Mouse (Mus musculus): ENCODE data around the gene Ptpa. TPM values are rescaled to one million over a fixed set of nuclear protein-coding genes. Genes with fewer than 3 reads are reported as not detected.

Gene Ptpa
- total and polyA plus RNA-seq, 3 experiments: 111 to 194 (median 122) TPM

DNA sequence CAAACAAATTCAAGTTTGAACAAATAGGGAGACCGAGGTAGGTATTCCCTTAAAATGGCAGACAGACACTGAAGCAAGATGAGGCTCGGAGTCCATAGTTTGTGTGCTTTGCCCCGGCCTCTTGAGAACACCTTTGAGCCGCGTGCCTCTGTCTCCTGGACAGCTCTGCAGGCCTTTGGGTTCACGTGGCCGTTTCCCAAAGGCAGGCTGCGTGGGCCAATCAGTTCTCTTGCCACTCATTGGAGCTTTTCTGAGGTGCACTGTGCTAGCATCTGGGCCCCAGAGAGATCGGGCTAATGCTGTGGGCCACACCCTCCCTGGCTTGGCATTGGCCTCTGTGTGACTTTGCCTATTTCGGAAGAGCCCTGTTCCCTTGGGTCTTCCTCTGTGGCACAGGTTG is 39.9 kb upstream of the Ptpa start:
- peaks cover 44 to 86% of the 10 kb centered on the region in 2 experiments for H3K36me3 ChIP-seq (replicated peaks in 1 of 2; ENCODE audit: control insufficient read depth in 1 of 2, insufficient read depth in 1 of 2, low read length in 1 of 2)
- no peaks in the 10 kb centered on the region for H3K9me3 ChIP-seq (replicated peaks; ENCODE audit: low read length)
- H3K27me3 ChIP-seq (replicated peaks): no peaks in the 10 kb centered on the region
- TF ChIP-seq TCF12 (IDR thresholded peaks at IDR 0.05; ENCODE audit: low read depth, low read length) (no peak), ZNF384 (IDR thresholded peaks at IDR 0.05; ENCODE audit: low read depth, low read length) (no peak), POLR2AphosphoS2 (IDR thresholded peaks at IDR 0.05; ENCODE audit: low read depth, low read length) (no peak)
- no peak overlapping the region for H3K4me3 ChIP-seq (replicated peaks in 1 of 3; ENCODE audit: low read depth in 2 of 3, low read length in 2 of 3, poor library complexity in 1 of 3)
- H3K27ac ChIP-seq (ENCODE audit: insufficient read depth, low read depth): no peak overlapping the region
- dilution Hi-C loops (cut with MboI; ENCODE audit: extremely low pct_ligation_motif_present, extremely low pct_unique_long_range_greater_than_20kb, low sequenced_read_pairs) (no loop called here), in situ Hi-C loops (cut with MboI; ENCODE audit: low pct_ligation_motif_present, low pct_unique_long_range_greater_than_20kb, low sequenced_read_pairs) (no loop called here)
- no peak overlapping the region for H3K4me2 ChIP-seq (ENCODE audit: insufficient read depth, low read depth, poor library complexity, severe bottlenecking)
- H3K4me1 ChIP-seq (ENCODE audit: control insufficient read depth in 1 of 2, insufficient read depth in 2 of 2): no peaks in the 10 kb centered on the region
- no peak for DNase-seq (ENCODE audit: extremely low read depth)
- H3K9ac ChIP-seq (ENCODE audit: insufficient read depth, low read depth): no peak overlapping the region
- H3K79me2 ChIP-seq (replicated peaks; ENCODE audit: control insufficient read depth, extremely low read depth, insufficient read depth, poor library complexity, severe bottlenecking): no peaks in the 10 kb centered on the region

DNA sequence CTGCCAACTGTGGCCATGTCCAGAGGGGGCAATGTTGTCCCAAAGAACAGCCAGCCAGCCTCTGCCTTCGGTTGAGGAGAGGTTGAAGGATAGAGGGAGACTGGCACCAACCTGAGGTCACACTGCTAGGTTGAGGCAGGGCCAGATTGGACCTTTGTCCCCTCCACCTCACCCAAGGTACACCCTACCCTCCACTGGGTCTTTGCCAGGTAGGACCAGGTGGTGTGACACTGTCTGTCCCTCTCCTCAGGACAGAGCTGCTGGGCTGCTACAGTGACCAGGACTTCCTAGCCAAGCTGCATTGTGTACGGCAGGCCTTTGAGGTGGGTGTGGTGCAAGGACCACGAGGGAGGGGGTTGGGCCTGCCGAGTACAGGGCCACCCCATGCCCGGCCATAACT is 38.1 kb upstream of the Ptpa start:
- TF ChIP-seq MYC (IDR thresholded peaks at IDR 0.05; ENCODE audit: low read depth, low read length): no peak
- no peak for TF ChIP-seq TBP (conservative IDR thresholded peaks at IDR 0.05; ENCODE audit: low read depth, low read length)
- TF ChIP-seq USF2 (conservative IDR thresholded peaks at IDR 0.05; ENCODE audit: low read depth, low read length): no peak
- no peak for TF ChIP-seq MAX (IDR thresholded peaks at IDR 0.05; ENCODE audit: low read length)
- no peak for TF ChIP-seq POLR2AphosphoS2 (IDR thresholded peaks at IDR 0.05; ENCODE audit: low read depth, low read length)
- TF ChIP-seq IRF4 (IDR thresholded peaks at IDR 0.05; ENCODE audit: low read depth, low read length): no peak
- no peak for TF ChIP-seq CHD2 (IDR thresholded peaks at IDR 0.05; ENCODE audit: low read length)
- TF ChIP-seq ELF1 (IDR thresholded peaks at IDR 0.05; ENCODE audit: low read depth, low read length): no peak
- no peak for TF ChIP-seq POLR2A (IDR thresholded peaks at IDR 0.05; ENCODE audit: low read depth, low read length)
- no peak for TF ChIP-seq SMC3 (IDR thresholded peaks at IDR 0.05; ENCODE audit: low read depth, low read length)
- no peak for TF ChIP-seq USF1 (IDR thresholded peaks at IDR 0.05; ENCODE audit: low read depth, low read length)
- dilution Hi-C loops (cut with MboI; ENCODE audit: extremely low pct_ligation_motif_present, extremely low pct_unique_long_range_greater_than_20kb, low sequenced_read_pairs) (no loop called here), in situ Hi-C loops (cut with MboI; ENCODE audit: low pct_ligation_motif_present, low pct_unique_long_range_greater_than_20kb, low sequenced_read_pairs) (no loop called here)
- no peak for DNase-seq (ENCODE audit: extremely low read depth)
- H3K27me3 ChIP-seq (replicated peaks): no peaks in the 10 kb centered on the region
- H3K4me3 ChIP-seq (replicated peaks in 1 of 3; ENCODE audit: low read depth in 2 of 3, low read length in 2 of 3, poor library complexity in 1 of 3): no peak overlapping the region
- peaks cover 52 to 90% of the 10 kb centered on the region in 2 experiments for H3K36me3 ChIP-seq (replicated peaks in 1 of 2; ENCODE audit: control insufficient read depth in 1 of 2, insufficient read depth in 1 of 2, low read length in 1 of 2)
- no peaks in the 10 kb centered on the region for H3K4me1 ChIP-seq (ENCODE audit: control insufficient read depth in 1 of 2, insufficient read depth in 2 of 2)
- no peak overlapping the region for H3K27ac ChIP-seq (ENCODE audit: insufficient read depth, low read depth)
- no peaks in the 10 kb centered on the region for H3K9me3 ChIP-seq (replicated peaks; ENCODE audit: low read length)
- H3K9ac ChIP-seq (ENCODE audit: insufficient read depth, low read depth): no peak overlapping the region
- H3K79me2 ChIP-seq (replicated peaks; ENCODE audit: control insufficient read depth, extremely low read depth, insufficient read depth, poor library complexity, severe bottlenecking): no peaks in the 10 kb centered on the region
- no peak overlapping the region for H3K4me2 ChIP-seq (ENCODE audit: insufficient read depth, low read depth, poor library complexity, severe bottlenecking)

DNA sequence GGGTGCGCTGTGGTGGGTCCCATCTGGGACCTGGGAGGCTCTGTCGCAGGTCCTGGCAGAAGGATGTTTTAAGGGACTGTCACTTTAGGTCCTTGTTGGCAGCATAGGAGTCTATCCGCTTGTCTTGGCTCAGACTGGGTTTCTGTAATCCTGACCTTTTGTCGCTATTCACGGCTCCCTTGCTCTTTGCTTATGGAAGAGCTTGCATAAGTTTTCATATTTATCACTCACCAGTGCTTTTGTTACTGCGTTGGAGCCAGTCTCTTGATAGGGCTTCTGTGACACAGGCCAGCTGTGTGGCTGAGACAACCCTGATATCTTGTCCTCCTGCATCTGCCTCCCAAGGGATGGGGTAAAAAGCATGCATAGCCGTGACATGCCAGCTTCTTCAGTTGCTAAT is 36.5 kb upstream of the Ptpa start:
- Histone ChIP-seq H3K9ac (ENCODE audit: insufficient read depth, low read depth) (no peak overlapping the region), H3K27ac (ENCODE audit: insufficient read depth, low read depth) (no peak overlapping the region), H3K4me2 (ENCODE audit: insufficient read depth, low read depth, poor library complexity, severe bottlenecking) (no peak overlapping the region), H3K36me3 (replicated peaks in 1 of 2; ENCODE audit: control insufficient read depth in 1 of 2, insufficient read depth in 1 of 2, low read length in 1 of 2) (peaks cover 55 to 92% of the 10 kb centered on the region in 2 experiments), H3K4me1 (ENCODE audit: control insufficient read depth in 1 of 2, insufficient read depth in 2 of 2) (no peaks in the 10 kb centered on the region), H3K27me3 (replicated peaks) (no peaks in the 10 kb centered on the region), H3K9me3 (replicated peaks; ENCODE audit: low read length) (no peaks in the 10 kb centered on the region), H3K79me2 (replicated peaks; ENCODE audit: control insufficient read depth, extremely low read depth, insufficient read depth, poor library complexity, severe bottlenecking) (no peaks in the 10 kb centered on the region), H3K4me3 (replicated peaks in 1 of 3; ENCODE audit: low read depth in 2 of 3, low read length in 2 of 3, poor library complexity in 1 of 3) (no peak overlapping the region)
- dilution Hi-C loops (cut with MboI; ENCODE audit: extremely low pct_ligation_motif_present, extremely low pct_unique_long_range_greater_than_20kb, low sequenced_read_pairs): no loop called here
- in situ Hi-C loops (cut with MboI; ENCODE audit: low pct_ligation_motif_present, low pct_unique_long_range_greater_than_20kb, low sequenced_read_pairs): no loop called here
- DNase-seq (ENCODE audit: extremely low read depth): no peak
- TF ChIP-seq ETS1 (conservative IDR thresholded peaks at IDR 0.05; ENCODE audit: low read depth, low read length) (no peak), SIN3A (IDR thresholded peaks at IDR 0.05; ENCODE audit: low read length) (no peak), E2F4 (IDR thresholded peaks at IDR 0.05; ENCODE audit: insufficient replicate concordance, low read depth, low read length) (no peak), MAZ (IDR thresholded peaks at IDR 0.05; ENCODE audit: low read depth, low read length) (no peak), USF1 (IDR thresholded peaks at IDR 0.05; ENCODE audit: low read depth, low read length) (no peak), CHD1 (IDR thresholded peaks at IDR 0.05; ENCODE audit: low read depth, low read length) (no peak), MAX (IDR thresholded peaks at IDR 0.05; ENCODE audit: low read length) (no peak), ELF1 (IDR thresholded peaks at IDR 0.05; ENCODE audit: low read depth, low read length) (no peak), PAX5 (IDR thresholded peaks at IDR 0.05; ENCODE audit: low read length) (no peak), NELFE (IDR thresholded peaks at IDR 0.05; ENCODE audit: low read depth, low read length) (no peak), SMC3 (IDR thresholded peaks at IDR 0.05; ENCODE audit: low read depth, low read length) (no peak)

Measured in CH12.LX (cell line).